Mouse (Mus musculus) kidney, postnatal 36 days (tissue): ENCODE data around the gene Igf1r.

Experiments used
- DNase-seq, 2 experiments: peaks; one replicate each; pipeline ENCODE4 v3.0.0; 2021 to 2022; ENCODE audit warnings: mixed read lengths in 2 of 2

Gene Igf1r

GRCm38 (mm10) chr7:67952777-67953700 lies at the start of gene Igf1r:
Gene Igf1r (plus strand): TSS chr7:67952827.
- DNase-seq = peak; percentile 39 to 68

GRCm38 (mm10) chr7:67906358-67906757 lies 46.3 kb upstream of the Igf1r start:
- DNase-seq = no peak

GRCm38 (mm10) chr7:67907786-67908400 lies 44.7 kb upstream of the Igf1r start:
- no peak for DNase-seq

- no peak for DNase-seq
Observed at GRCm38 (mm10) chr7:67910528-67910927, 42.1 kb upstream of the Igf1r start.

- DNase-seq = no peak
Observed at GRCm38 (mm10) chr7:67910947-67911346, 41.7 kb upstream of the Igf1r start.

GRCm38 (mm10) chr7:67911841-67912240 lies 40.8 kb upstream of the Igf1r start:
- DNase-seq = no peak

- DNase-seq = no peak
Observed at GRCm38 (mm10) chr7:67916960-67917359, 35.7 kb upstream of the Igf1r start.

GRCm38 (mm10) chr7:67917753-67918152 lies 34.9 kb upstream of the Igf1r start:
- peak; percentile 76 to 86 for DNase-seq

- no peak for DNase-seq
Observed at GRCm38 (mm10) chr7:67919467-67919866, 33.2 kb upstream of the Igf1r start.

- no peak for DNase-seq
Observed at GRCm38 (mm10) chr7:67924215-67924614, 28.4 kb upstream of the Igf1r start.

GRCm38 (mm10) chr7:67930132-67930531 lies 22.5 kb upstream of the Igf1r start:
- DNase-seq = no peak

- no peak for DNase-seq
Observed at GRCm38 (mm10) chr7:67936801-67937200, 15.8 kb upstream of the Igf1r start.

- DNase-seq = no peak
Observed at GRCm38 (mm10) chr7:67943805-67944204, 8.8 kb upstream of the Igf1r start.

GRCm38 (mm10) chr7:67946901-67947300 lies 5.7 kb upstream of the Igf1r start:
- no peak for DNase-seq

GRCm38 (mm10) chr7:67950346-67950814 lies 2.2 kb upstream of the Igf1r start:
- no peak for DNase-seq

GRCm38 (mm10) chr7:67950815-67951531 lies 1.7 kb upstream of the Igf1r start:
- peak; percentile 72 to 86 for DNase-seq

GRCm38 (mm10) chr7:67951532-67952035 lies 1.0 kb upstream of the Igf1r start:
- peak; percentile 94 to 96 for DNase-seq

GRCm38 (mm10) chr7:67952036-67952681 lies 468 bp upstream of the Igf1r start:
- DNase-seq = peak; percentile 86 to 87

GRCm38 (mm10) chr7:67953764-67954242 lies 1.2 kb downstream of the Igf1r start:
- peak; percentile 47 to 64 for DNase-seq

- no peak for DNase-seq
Observed at GRCm38 (mm10) chr7:67954591-67955185, 2.1 kb downstream of the Igf1r start.

GRCm38 (mm10) chr7:67955276-67955675 lies 2.6 kb downstream of the Igf1r start:
- no peak for DNase-seq

GRCm38 (mm10) chr7:67957376-67957775 lies 4.7 kb downstream of the Igf1r start:
- DNase-seq = no peak
